Mouse (Mus musculus) embryonic facial prominence, embryonic 14.5 days (tissue): ENCODE data around the gene Fhit. TPM values are rescaled to one million over a fixed set of nuclear protein-coding genes. Genes with fewer than 3 reads are reported as not detected.

Experiments
- ATAC-seq: fragments of 200-750 bp; cut with Nextera tagmentation; 2 replicates; pipeline ENCODE4 v1.8.0; 2017; ENCODE audit warnings: low read depth, moderate number of reproducible peaks, moderate TSS enrichment
- DNase-seq: peaks from one replicate; pipeline ENCODE4 v3.0.0-alpha.2; 2015; ENCODE audit warnings: low spot score
- H3K27ac ChIP-seq: fragments of 300-500 bp; sonication (generic); replicated peaks from 2 replicates; pipeline ENCODE4 v1.5.1; 2014; ENCODE audit warnings: low read depth, mild to moderate bottlenecking, low read length, moderate library complexity
- H3K27me3 ChIP-seq: fragments of 300-500 bp; sonication (generic); replicated peaks from 2 replicates; pipeline ENCODE4 v1.6.1; 2014; ENCODE audit warnings: low read length; ENCODE audit not compliant: control insufficient read depth, insufficient read depth
- H3K36me3 ChIP-seq: fragments of 300-500 bp; sonication (generic); 2 replicates; pipeline ENCODE4 v1.6.1; 2014; ENCODE audit warnings: low read length, mixed read lengths; ENCODE audit not compliant: control insufficient read depth, insufficient read depth
- H3K4me1 ChIP-seq: fragments of 300-500 bp; sonication (generic); 2 replicates; pipeline ENCODE4 v1.6.1; 2014; ENCODE audit warnings: antibody characterized with exemption, low read length; ENCODE audit not compliant: control insufficient read depth, insufficient read depth
- H3K4me2 ChIP-seq: fragments of 300-500 bp; sonication (generic); 2 replicates; pipeline ENCODE4 v1.6.1; 2014; ENCODE audit warnings: low read depth, mild to moderate bottlenecking, low read length, moderate library complexity, mixed read lengths
- H3K4me3 ChIP-seq: fragments of 300-500 bp; sonication (generic); 2 replicates; pipeline ENCODE4 v1.5.1; 2014; ENCODE audit warnings: low read depth, mild to moderate bottlenecking, low read length
- H3K9ac ChIP-seq: fragments of 300-500 bp; sonication (generic); 2 replicates; pipeline ENCODE4 v1.6.1; 2014; ENCODE audit warnings: low read depth, mild to moderate bottlenecking, low read length, moderate library complexity, mixed read lengths
- H3K9me3 ChIP-seq: fragments of 300-500 bp; sonication (generic); 2 replicates; pipeline ENCODE4 v1.6.1; 2016; ENCODE audit warnings: low read length; ENCODE audit not compliant: control insufficient read depth
- WGBS: fragments of 180-500 bp; shearing (Covaris S2); extraction: QIAGEN DNeasy Blood & Tissue Kit; methylation state at CpG from one replicate; pipeline ENCODE4 v1.1.7; 2014; 5-methylcytosine and 5-hydroxymethylcytosine counted together
- polyA plus RNA-seq: library from polyadenylated mRNA; unstranded; fragments of >200 nt; fragmentation: Nextera tagmentation; extraction: Ambion mirVana; gene quantifications from 2 replicates; pipeline ENCODE4 v1.2.1, GENCODE M21; 2014

Gene Fhit
- polyA plus RNA-seq, 1 experiment from 2014 or later = 8.1 TPM

DNA sequence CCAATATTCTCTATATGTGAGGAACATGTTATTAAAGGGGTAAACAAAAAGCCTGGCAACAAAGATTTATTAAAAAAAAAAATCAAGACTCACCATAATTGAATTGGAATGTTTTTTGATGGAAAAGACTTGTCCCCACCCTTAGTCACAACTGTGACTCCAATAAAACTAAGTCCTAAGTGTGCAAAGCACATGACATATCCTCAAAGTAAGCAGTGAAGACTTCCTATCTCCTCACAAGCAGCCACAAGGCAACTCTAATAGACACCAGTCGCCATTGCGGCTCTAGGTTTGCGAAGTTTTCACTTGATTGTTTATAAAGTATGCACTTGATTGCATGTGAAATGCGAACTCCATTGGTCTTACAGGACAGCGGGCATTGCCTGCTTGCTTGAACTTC is 956.1 kb downstream of the Fhit start:
- Histone ChIP-seq H3K27me3 (no peaks in the 10 kb centered on the region), H3K4me2 (no peak overlapping the region), H3K27ac (no peak overlapping the region), H3K4me1 (no peaks in the 10 kb centered on the region), H3K4me3 (no peak overlapping the region), H3K9me3 (no peaks in the 10 kb centered on the region), H3K36me3 (no peaks in the 10 kb centered on the region), H3K9ac (no peak overlapping the region)
- DNase-seq (no peak), ATAC-seq (no peak)
- WGBS = 83% methylated on average over 5 of the region's 5 CpGs

- DNase-seq (no peak), ATAC-seq (no peak)
- WGBS = 80% methylated on average over 4 of the region's 4 CpGs
These were observed 956.5 kb downstream of the Fhit start for GRCm38 (mm10) chr14:10205290-10205689.

GRCm38 (mm10) chr14:10194130-10194529 is 967.7 kb downstream of the Fhit start:
- Histone ChIP-seq H3K9me3 (no peaks in the 10 kb centered on the region), H3K4me3 (no peak overlapping the region), H3K4me2 (no peak overlapping the region), H3K4me1 (no peaks in the 10 kb centered on the region), H3K27me3 (no peaks in the 10 kb centered on the region), H3K27ac (no peak overlapping the region), H3K9ac (no peak overlapping the region), H3K36me3 (no peaks in the 10 kb centered on the region)
- ATAC-seq (no peak), DNase-seq (no peak)
- 63% methylated on average over 5 of the region's 5 CpGs for WGBS

More at GRCm38 (mm10) chr14:10205290-10205689, 956.5 kb downstream of the Fhit start:
- H3K9ac ChIP-seq = no peak overlapping the region
- no peak overlapping the region for H3K27ac ChIP-seq
- H3K4me1 ChIP-seq = no peaks in the 10 kb centered on the region
- H3K9me3 ChIP-seq = no peaks in the 10 kb centered on the region
- no peaks in the 10 kb centered on the region for H3K36me3 ChIP-seq
- H3K4me3 ChIP-seq = no peak overlapping the region
- no peaks in the 10 kb centered on the region for H3K27me3 ChIP-seq
- no peak overlapping the region for H3K4me2 ChIP-seq

GRCm38 (mm10) chr14:10171761-10172160 is 990.1 kb downstream of the Fhit start:
- Histone ChIP-seq H3K4me2 (no peak overlapping the region), H3K9me3 (no peaks in the 10 kb centered on the region), H3K4me3 (no peak overlapping the region), H3K27ac (no peak overlapping the region), H3K36me3 (no peaks in the 10 kb centered on the region), H3K27me3 (no peaks in the 10 kb centered on the region), H3K9ac (no peak overlapping the region), H3K4me1 (no peaks in the 10 kb centered on the region)
- ATAC-seq (no peak), DNase-seq (no peak)
- WGBS = 81% methylated on average over 2 of the region's 2 CpGs

DNA sequence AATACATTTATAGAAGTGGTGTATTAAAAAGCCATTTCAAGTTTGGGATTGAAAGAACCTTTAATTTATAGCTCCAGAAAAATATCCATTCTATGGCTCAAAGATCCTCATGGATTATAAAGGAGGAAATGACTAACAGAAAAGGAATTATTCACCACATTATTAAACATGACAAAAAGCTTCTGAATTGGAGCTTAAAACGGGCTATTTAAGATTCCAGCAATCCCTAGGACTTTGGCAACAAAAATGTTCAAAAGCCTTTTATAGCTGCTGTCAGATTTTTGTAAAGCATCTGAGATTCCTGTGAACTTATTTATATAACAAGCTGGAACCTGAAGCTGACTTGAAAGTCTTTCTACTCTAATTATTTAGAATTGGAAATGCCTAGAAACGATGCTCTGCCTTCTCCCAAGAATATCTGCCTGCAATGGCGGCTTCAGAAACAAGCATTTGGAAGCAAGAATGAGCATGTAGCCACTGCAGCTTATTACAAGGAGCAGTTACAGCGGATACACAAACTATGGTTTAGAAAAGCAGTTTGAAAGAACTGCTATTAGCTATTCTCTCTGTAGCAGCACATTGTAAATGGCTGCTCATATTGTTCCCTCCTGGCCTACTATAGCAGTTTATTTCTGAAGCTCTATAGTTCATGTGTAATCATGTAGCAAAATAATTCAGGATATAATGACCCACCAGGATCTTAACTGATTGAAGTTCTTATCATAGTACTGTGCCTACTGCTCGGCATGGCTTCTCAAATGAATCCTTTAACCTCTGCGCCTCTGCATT is 995.0 kb downstream of the Fhit start:
- DNase-seq (peak; percentile 69), ATAC-seq (no peak)
- Histone ChIP-seq H3K36me3 (no peaks in the 10 kb centered on the region), H3K9ac (no peak overlapping the region), H3K4me3 (no peak overlapping the region), H3K4me1 (no peaks in the 10 kb centered on the region), H3K27me3 (no peaks in the 10 kb centered on the region), H3K4me2 (no peak overlapping the region), H3K9me3 (no peaks in the 10 kb centered on the region), H3K27ac (no peak overlapping the region)
- 67% methylated on average over 6 of the region's 6 CpGs for WGBS

DNA sequence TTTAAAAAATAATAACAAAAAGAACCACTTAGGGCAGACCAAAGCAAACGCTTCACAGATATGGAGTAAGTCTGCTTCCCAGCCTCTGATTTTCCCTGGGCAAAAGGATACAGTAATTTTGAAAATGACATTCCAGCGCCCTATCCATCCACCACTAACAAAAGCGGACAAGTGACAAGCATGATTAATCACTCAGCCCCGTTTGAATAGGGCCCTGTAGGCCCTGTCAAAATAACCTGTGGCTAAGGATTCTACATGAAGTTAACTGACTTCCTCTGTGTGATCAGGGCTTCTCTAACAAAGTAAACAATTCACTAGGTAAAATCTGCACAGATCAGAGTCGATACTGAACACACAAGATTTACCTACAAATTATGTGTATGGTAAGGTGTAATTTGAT is 1012.0 kb downstream of the Fhit start:
- peak; percentile 29 for DNase-seq
- no peaks in the 10 kb centered on the region for H3K4me1 ChIP-seq
- no peaks in the 10 kb centered on the region for H3K9me3 ChIP-seq
- no peak overlapping the region for H3K27ac ChIP-seq
- no peak overlapping the region for H3K4me3 ChIP-seq
- 26% methylated on average over 5 of the region's 5 CpGs for WGBS
- H3K9ac ChIP-seq = no peak overlapping the region
- H3K4me2 ChIP-seq = no peak overlapping the region
- ATAC-seq = peak; percentile 65; the same call in 1 of the 2 replicates
- H3K27me3 ChIP-seq = no peaks in the 10 kb centered on the region
- no peaks in the 10 kb centered on the region for H3K36me3 ChIP-seq

DNA sequence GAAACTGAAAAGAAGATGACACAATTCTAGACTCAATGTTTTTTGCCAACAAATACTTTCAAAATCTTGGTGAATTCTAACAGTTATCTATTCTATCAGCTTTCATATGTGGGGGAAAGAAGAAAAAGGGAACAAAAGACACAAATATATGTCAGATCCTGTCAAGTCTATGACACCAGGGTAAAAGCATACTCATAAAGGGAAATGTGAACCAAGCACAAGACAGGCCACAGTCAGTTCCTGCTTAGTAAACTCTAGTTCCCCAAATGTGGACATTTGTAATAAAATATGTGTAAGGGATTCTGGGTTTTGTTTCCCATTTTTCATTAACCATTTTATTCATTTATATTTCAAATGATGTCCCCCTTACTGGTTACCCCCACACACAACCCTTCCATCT is 1022.5 kb downstream of the Fhit start:
- H3K9ac ChIP-seq = no peak overlapping the region
- H3K36me3 ChIP-seq = no peaks in the 10 kb centered on the region
- H3K4me2 ChIP-seq = no peak overlapping the region
- no peaks in the 10 kb centered on the region for H3K27me3 ChIP-seq
- no peak for DNase-seq
- ATAC-seq = no peak
- no peak overlapping the region for H3K4me3 ChIP-seq
- H3K9me3 ChIP-seq = no peaks in the 10 kb centered on the region
- H3K4me1 ChIP-seq = no peaks in the 10 kb centered on the region
- H3K27ac ChIP-seq = no peak overlapping the region

DNA sequence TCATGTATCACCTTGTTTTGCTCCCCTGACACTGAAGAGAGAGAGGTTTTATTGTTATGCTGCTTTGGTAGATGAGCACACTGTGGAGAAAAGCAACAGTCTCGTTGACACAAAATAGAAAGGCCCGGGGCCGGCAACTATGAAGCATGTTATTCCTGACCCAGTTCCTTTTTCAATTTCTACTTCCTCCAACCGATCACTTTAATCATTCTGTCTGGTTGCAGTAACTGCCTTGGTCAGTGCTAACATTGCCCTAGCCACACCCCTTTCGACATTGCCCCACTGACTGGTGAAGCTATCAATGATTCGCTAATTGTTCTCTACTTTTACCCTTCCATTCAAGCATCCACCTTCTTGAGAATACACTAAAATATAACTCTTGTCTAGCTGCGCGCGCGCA is 1028.0 kb downstream of the Fhit start:
- no peaks in the 10 kb centered on the region for H3K36me3 ChIP-seq
- WGBS = 85% methylated on average over 10 of the region's 10 CpGs
- H3K27me3 ChIP-seq = no peaks in the 10 kb centered on the region
- no peak for ATAC-seq
- H3K4me2 ChIP-seq = no peak overlapping the region
- no peaks in the 10 kb centered on the region for H3K9me3 ChIP-seq
- DNase-seq = no peak
- H3K27ac ChIP-seq = no peak overlapping the region
- no peak overlapping the region for H3K4me3 ChIP-seq
- H3K9ac ChIP-seq = no peak overlapping the region
- no peaks in the 10 kb centered on the region for H3K4me1 ChIP-seq

GRCm38 (mm10) chr14:10129675-10130074 is 1032.2 kb downstream of the Fhit start:
- ATAC-seq = no peak
- Histone ChIP-seq H3K4me1 (no peaks in the 10 kb centered on the region), H3K27ac (no peak overlapping the region), H3K4me2 (no peak overlapping the region), H3K4me3 (no peak overlapping the region), H3K9me3 (no peaks in the 10 kb centered on the region), H3K27me3 (no peaks in the 10 kb centered on the region), H3K9ac (no peak overlapping the region), H3K36me3 (no peaks in the 10 kb centered on the region)
- 90% methylated on average over 4 of the region's 4 CpGs for WGBS
- no peak for DNase-seq
